13 mouse cellular contexts compared by ENCODE assay signal in genomic region chr4:141681767-141682166, GRCm38 (mm10). TPM values are rescaled to one million over a fixed set of nuclear protein-coding genes. Genes with fewer than 3 reads are reported as not detected.
DNase-seq lines count a peak whose midpoint lies in the region; ATAC-seq and TF ChIP-seq lines count a peak whose summit lies in the region.
"Had no signal": no experiment of that assay in that cellular context is flagged by ENCODE, and none has a peak within 500 bp of the region (broad histone marks: within the 10 kb centered on the region; RNA-seq: fewer than 3 reads in every experiment).

No protein-coding gene starts in this region.

- no peak for TF ChIP-seq CTCF in E14TG2a.4 (conservative IDR thresholded peaks at IDR 0.05; ENCODE audit: low read length)
- no peak for TF ChIP-seq CTCF in MEL (IDR thresholded peaks at IDR 0.05 in 2 of 3, conservative IDR thresholded peaks at IDR 0.05 in 1 of 3; ENCODE audit: control insufficient read depth in 1 of 3, insufficient read depth in 1 of 3, low read depth in 2 of 3, low read length in 3 of 3, poor library complexity in 1 of 3, severe bottlenecking in 1 of 3)
- TF ChIP-seq CTCF in embryonic fibroblast, embryonic 13.5 days (IDR thresholded peaks at IDR 0.05; ENCODE audit: borderline replicate concordance, insufficient read depth, low read length), result no peak

- H3K4me2 ChIP-seq in lung, embryonic 15.5 days, result no peak overlapping the region
- H3K4me2 ChIP-seq in forebrain, embryonic 14.5 days (ENCODE audit: low read length), result no peak overlapping the region
- H3K4me2 ChIP-seq: embryonic facial prominence, embryonic 15.5 days; hindbrain, embryonic 15.5 days had no signal

- H3K36me3 ChIP-seq in E14TG2a.4 (ENCODE audit: insufficient read depth, low read length) (peaks cover 58% of the 10 kb centered on the region), MEL (ENCODE audit: control insufficient read depth in 1 of 2, insufficient read depth in 2 of 2, low read length in 2 of 2) (peaks cover 5 to 12% of the 10 kb centered on the region in 2 experiments)
- H3K36me3 ChIP-seq in lung, embryonic 15.5 days, result peaks cover 33% of the 10 kb centered on the region
- H3K36me3 ChIP-seq in forebrain, embryonic 14.5 days (ENCODE audit: control insufficient read depth, insufficient read depth, low read length), result peaks cover 41% of the 10 kb centered on the region

- no peak overlapping the region for H3K27ac ChIP-seq in MEL (ENCODE audit: control insufficient read depth, low read depth, low read length)
- H3K27ac ChIP-seq in embryonic fibroblast, embryonic 13.5 days (ENCODE audit: insufficient read depth, low read length), result peak overlapping the region; percentile 55; the same call in 1 of the 2 replicates
- H3K27ac ChIP-seq in lung, embryonic 15.5 days, result peak overlapping the region; percentile 27; the same call in 1 of the 2 replicates
- H3K27ac ChIP-seq in forebrain, embryonic 14.5 days (ENCODE audit: low read depth, low read length), result no peak overlapping the region
- H3K27ac ChIP-seq: embryonic facial prominence, embryonic 15.5 days had no signal

- H3K9me3 ChIP-seq in E14TG2a.4 (ENCODE audit: low read length) (no peaks in the 10 kb centered on the region), MEL (replicated peaks; ENCODE audit: insufficient read depth, low read length) (no peaks in the 10 kb centered on the region)
- H3K9me3 ChIP-seq in lung, embryonic 15.5 days, result no peaks in the 10 kb centered on the region
- H3K9me3 ChIP-seq in forebrain, embryonic 14.5 days (replicated peaks; ENCODE audit: control insufficient read depth, low read length), result no peaks in the 10 kb centered on the region
- H3K9me3 ChIP-seq: embryonic facial prominence, embryonic 15.5 days; hindbrain, embryonic 15.5 days; megakaryocyte, embryonic 14.5 days had no signal

- H3K79me2 ChIP-seq in MEL (ENCODE audit: control insufficient read depth, insufficient read depth, low read length, poor library complexity), result 0 out of 2 replicates have a peak, but pooled peaks cover 2% of the 10 kb centered on the region

- peak; percentile 41 for DNase-seq in MEL (ENCODE audit: low read depth, low spot score)
- DNase-seq in ovary, postnatal 14 days (ENCODE audit: low spot score), result no peak
- no peak for DNase-seq in left cerebral cortex, adult 9 months (ENCODE audit: low spot score in 2 of 2)
- DNase-seq in forebrain, embryonic 14.5 days (ENCODE audit: low spot score), result no peak
- DNase-seq: thymus, adult 18-20 months had no signal

- no peak for TF ChIP-seq RAD21 in MEL (IDR thresholded peaks at IDR 0.05; ENCODE audit: low read depth, low read length)

- ATAC-seq in lung, embryonic 15.5 days (ENCODE audit: borderline replicate concordance, extremely low read depth, low FRiP score, low TSS enrichment), result no peak
- ATAC-seq in forebrain, embryonic 14.5 days, result no peak

- TF ChIP-seq EP300 in MEL (IDR thresholded peaks at IDR 0.05; ENCODE audit: low read depth in 1 of 2, low read length in 2 of 2), result no peak

- H3K4me1 ChIP-seq in E14TG2a.4 (replicated peaks; ENCODE audit: low read depth, low read length) (peaks cover 86% of the 10 kb centered on the region), MEL (ENCODE audit: control insufficient read depth in 1 of 2, insufficient read depth in 2 of 2, low read length in 2 of 2) (peaks cover 0 to 10% of the 10 kb centered on the region in 2 experiments; a peak in 3 of 4 replicates)
- peaks cover 5% of the 10 kb centered on the region for H3K4me1 ChIP-seq in embryonic fibroblast, embryonic 13.5 days (ENCODE audit: control insufficient read depth, insufficient read depth, low read length)
- peaks cover 28% of the 10 kb centered on the region for H3K4me1 ChIP-seq in lung, embryonic 15.5 days
- H3K4me1 ChIP-seq in forebrain, embryonic 14.5 days (ENCODE audit: control insufficient read depth, insufficient read depth, low read length), result no peaks in the 10 kb centered on the region
- H3K4me1 ChIP-seq: hindbrain, embryonic 15.5 days had no signal

- H3K4me3 ChIP-seq in E14TG2a.4 (replicated peaks; ENCODE audit: low read length) (0 out of 2 replicates have a peak overlapping the region, but pooled peaks have one; percentile 1), MEL (ENCODE audit: control insufficient read depth in 1 of 2, insufficient read depth in 1 of 2, low read depth in 2 of 2, low read length in 2 of 2) (no peak overlapping the region)
- H3K4me3 ChIP-seq in embryonic fibroblast, embryonic 13.5 days (ENCODE audit: insufficient read depth, low read length), result no peak overlapping the region
- H3K4me3 ChIP-seq in lung, embryonic 15.5 days, result no peak overlapping the region
- no peak overlapping the region for H3K4me3 ChIP-seq in forebrain, embryonic 14.5 days (ENCODE audit: low read depth, low read length)
- H3K4me3 ChIP-seq: embryonic facial prominence, embryonic 15.5 days; hindbrain, embryonic 15.5 days; megakaryocyte, embryonic 14.5 days had no signal

- WGBS in lung, embryonic 15.5 days, result 51% methylated on average over 7 of the region's 7 CpGs
- 64% methylated on average over 7 of the region's 7 CpGs for WGBS in forebrain, embryonic 14.5 days

- no peak for TF ChIP-seq POLR2A in MEL (IDR thresholded peaks at IDR 0.05; ENCODE audit: control insufficient read depth in 1 of 2, insufficient read depth in 1 of 2, low read depth in 1 of 2, low read length in 2 of 2, poor library complexity in 1 of 2)
- no peak for TF ChIP-seq POLR2A in embryonic fibroblast, embryonic 13.5 days (IDR thresholded peaks at IDR 0.05; ENCODE audit: low read depth, low read length)

- H3K9ac ChIP-seq in MEL (ENCODE audit: control insufficient read depth, low read depth, low read length, poor library complexity, severe bottlenecking), result no peak overlapping the region
- H3K9ac ChIP-seq in lung, embryonic 15.5 days, result no peak overlapping the region
- H3K9ac ChIP-seq in forebrain, embryonic 14.5 days (ENCODE audit: low read length), result no peak overlapping the region
- H3K9ac ChIP-seq: embryonic facial prominence, embryonic 15.5 days; hindbrain, embryonic 15.5 days had no signal

- H3K27me3 ChIP-seq in E14TG2a.4 (ENCODE audit: insufficient read depth, low read length), result no peaks in the 10 kb centered on the region
- no peaks in the 10 kb centered on the region for H3K27me3 ChIP-seq in MEL (ENCODE audit: control insufficient read depth in 1 of 2, insufficient read depth in 2 of 2, low read length in 2 of 2)
- no peaks in the 10 kb centered on the region for H3K27me3 ChIP-seq in lung, embryonic 15.5 days
- H3K27me3 ChIP-seq in forebrain, embryonic 14.5 days (replicated peaks; ENCODE audit: control insufficient read depth, insufficient read depth, low read length), result no peaks in the 10 kb centered on the region
- H3K27me3 ChIP-seq: embryonic facial prominence, embryonic 15.5 days; hindbrain, embryonic 15.5 days; megakaryocyte, embryonic 14.5 days had no signal

TF ChIP-seq in MEL, 35 proteins besides CTCF, POLR2A, EP300 and RAD21 (continues in another document):
- TF ChIP-seq SIN3A (IDR thresholded peaks at IDR 0.05; ENCODE audit: low read length), result no peak
- TF ChIP-seq NRF1 (IDR thresholded peaks at IDR 0.05; ENCODE audit: insufficient read depth, low read depth, low read length, poor library complexity, severe bottlenecking), result no peak
- TF ChIP-seq MYC (IDR thresholded peaks at IDR 0.05; ENCODE audit: low read depth, low read length), result no peak
- no peak for TF ChIP-seq GABPA (IDR thresholded peaks at IDR 0.05; ENCODE audit: low read depth, low read length)
- TF ChIP-seq CHD1 (IDR thresholded peaks at IDR 0.05; ENCODE audit: low read depth, low read length), result no peak
- TF ChIP-seq USF2 (IDR thresholded peaks at IDR 0.05; ENCODE audit: borderline replicate concordance in 1 of 2, insufficient read depth in 1 of 2, low read depth in 1 of 2, low read length in 2 of 2), result no peak
- TF ChIP-seq GATA1 (IDR thresholded peaks at IDR 0.05; ENCODE audit: low read depth, low read length), result no peak
- no peak for TF ChIP-seq UBTF (IDR thresholded peaks at IDR 0.05; ENCODE audit: borderline replicate concordance, insufficient read depth, low read depth, low read length)
- no peak for TF ChIP-seq TCF12 (IDR thresholded peaks at IDR 0.05; ENCODE audit: low read depth, low read length)

RNA-seq across cellular contexts. Expression of gene Rsc1a1, which starts 3.6 kb away (rescaled TPM):
- 7.7 and 8.8 TPM in 2 replicates for total RNA-seq in MEL (2012; rRNA removed)
- polyA plus RNA-seq in MEL (2012; ENCODE audit: insufficient read depth in 1 of 2, insufficient read length in 2 of 2, low read depth in 1 of 2, low replicate concordance in 2 of 2, missing spikeins in 1 of 2), result not detected
- 5.1 and 5.3 TPM in 2 replicates for polyA plus RNA-seq in embryonic fibroblast, embryonic 13.5 days (2011; ENCODE audit: insufficient read length, low read depth, missing spikeins)
- polyA plus RNA-seq in lung, embryonic 15.5 days (2015; fragmentation: Nextera tagmentation; extraction: Ambion mirVana), result not detected in 2 replicates
- 2.5 TPM in 1 of 2 replicates, not detected in the other for polyA plus RNA-seq in forebrain, embryonic 14.5 days (2014; fragmentation: Nextera tagmentation; extraction: Ambion mirVana)
- total RNA-seq: adrenal gland, postnatal 4 days; left cerebral cortex, adult 18-20 months had no signal
- polyA plus RNA-seq: embryonic facial prominence, embryonic 15.5 days had no signal

RNA-seq across cellular contexts. Expression of gene Plekhm2, which starts 17.1 kb away (rescaled TPM):
- total RNA-seq in MEL (2012; rRNA removed), result 4.8 and 6.5 TPM in 2 replicates
- 10 to 100 TPM in 1 of 2 experiments, not detected in 1; 15.4 TPM for polyA plus RNA-seq in MEL (2012; ENCODE audit: insufficient read depth in 1 of 2, insufficient read length in 2 of 2, low read depth in 1 of 2, low replicate concordance in 2 of 2, missing spikeins in 1 of 2)
- polyA plus RNA-seq in embryonic fibroblast, embryonic 13.5 days (2011; ENCODE audit: insufficient read length, low read depth, missing spikeins), result 22.5 and 29.8 TPM in 2 replicates
- polyA plus RNA-seq in lung, embryonic 15.5 days (2015; fragmentation: Nextera tagmentation; extraction: Ambion mirVana), result 5.5 and 6.2 TPM in 2 replicates
- polyA plus RNA-seq in forebrain, embryonic 14.5 days (2014; fragmentation: Nextera tagmentation; extraction: Ambion mirVana), result 3.6 and 3.9 TPM in 2 replicates

RNA-seq across cellular contexts. Expression of gene Ddi2, which starts 41.5 kb away (rescaled TPM):
- 37.6 and 40.7 TPM in 2 replicates for total RNA-seq in MEL (2012; rRNA removed)
- polyA plus RNA-seq in MEL (2012; ENCODE audit: insufficient read depth in 1 of 2, insufficient read length in 2 of 2, low read depth in 1 of 2, low replicate concordance in 2 of 2, missing spikeins in 1 of 2), result 10 to 100 TPM in 1 of 2 experiments, not detected in 1; 42.8 TPM
- 27.6 and 30.9 TPM in 2 replicates for polyA plus RNA-seq in embryonic fibroblast, embryonic 13.5 days (2011; ENCODE audit: insufficient read length, low read depth, missing spikeins)
- 22.1 and 22.8 TPM in 2 replicates for polyA plus RNA-seq in lung, embryonic 15.5 days (2015; fragmentation: Nextera tagmentation; extraction: Ambion mirVana)
- 6.7 and 9.3 TPM in 2 replicates for polyA plus RNA-seq in forebrain, embryonic 14.5 days (2014; fragmentation: Nextera tagmentation; extraction: Ambion mirVana)

RNA-seq across cellular contexts. Expression of gene Slc25a34, which starts 58.1 kb away (rescaled TPM):
- not detected in 2 replicates for total RNA-seq in MEL (2012; rRNA removed)
- under 1 TPM in 1 of 2 experiments, not detected in 1; 0.10 TPM for polyA plus RNA-seq in MEL (2012; ENCODE audit: insufficient read depth in 1 of 2, insufficient read length in 2 of 2, low read depth in 1 of 2, low replicate concordance in 2 of 2, missing spikeins in 1 of 2)
- 0.19 TPM in 1 of 2 replicates, not detected in the other for polyA plus RNA-seq in embryonic fibroblast, embryonic 13.5 days (2011; ENCODE audit: insufficient read length, low read depth, missing spikeins)
- 0.05 and 0.09 TPM in 2 replicates for polyA plus RNA-seq in lung, embryonic 15.5 days (2015; fragmentation: Nextera tagmentation; extraction: Ambion mirVana)
- polyA plus RNA-seq in forebrain, embryonic 14.5 days (2014; fragmentation: Nextera tagmentation; extraction: Ambion mirVana), result 0.07 TPM in 1 of 2 replicates, not detected in the other

Comparison
In these comparisons a context has a peak if more than half of its experiments do, and no peak if none do; other contexts are left out.
1. H3K27ac ChIP-seq: peak in embryonic fibroblast, embryonic 13.5 days (single experiment) and lung, embryonic 15.5 days (single experiment); none in MEL (single experiment) and forebrain, embryonic 14.5 days (single experiment).